Mouse (Mus musculus) embryo, embryonic 10 days (tissue): ENCODE data around the gene Ptprn2.

Experiments
- DNase-seq: peaks from one replicate; pipeline ENCODE4 v3.0.0-alpha.2; 2015; ENCODE audit warnings: low spot score

Ptprn2 gene

GRCm38 (mm10) chr12:117141394-117141793 is 655.9 kb downstream of the Ptprn2 start:
- DNase-seq = no peak

DNA sequence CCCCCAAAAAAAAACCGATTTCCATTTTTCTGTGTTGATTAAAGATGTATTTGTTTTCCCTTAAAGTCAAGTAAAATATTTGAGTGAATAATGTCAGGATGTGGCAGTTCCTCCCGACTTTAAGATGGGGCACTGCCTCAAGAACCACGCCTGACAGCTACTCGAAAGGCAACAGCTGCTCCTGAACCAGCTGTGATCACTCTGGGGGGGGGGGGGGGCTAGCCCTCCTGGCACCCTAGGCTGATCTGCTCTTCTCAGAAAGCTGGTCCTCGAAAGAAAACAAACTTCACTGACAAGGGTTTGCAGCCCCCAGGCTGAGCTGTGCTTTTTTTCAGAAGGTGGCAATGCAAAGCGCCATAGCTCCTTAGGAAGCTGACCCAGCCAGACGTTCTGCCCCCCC is 663.7 kb downstream of the Ptprn2 start:
- DNase-seq = no peak

DNA sequence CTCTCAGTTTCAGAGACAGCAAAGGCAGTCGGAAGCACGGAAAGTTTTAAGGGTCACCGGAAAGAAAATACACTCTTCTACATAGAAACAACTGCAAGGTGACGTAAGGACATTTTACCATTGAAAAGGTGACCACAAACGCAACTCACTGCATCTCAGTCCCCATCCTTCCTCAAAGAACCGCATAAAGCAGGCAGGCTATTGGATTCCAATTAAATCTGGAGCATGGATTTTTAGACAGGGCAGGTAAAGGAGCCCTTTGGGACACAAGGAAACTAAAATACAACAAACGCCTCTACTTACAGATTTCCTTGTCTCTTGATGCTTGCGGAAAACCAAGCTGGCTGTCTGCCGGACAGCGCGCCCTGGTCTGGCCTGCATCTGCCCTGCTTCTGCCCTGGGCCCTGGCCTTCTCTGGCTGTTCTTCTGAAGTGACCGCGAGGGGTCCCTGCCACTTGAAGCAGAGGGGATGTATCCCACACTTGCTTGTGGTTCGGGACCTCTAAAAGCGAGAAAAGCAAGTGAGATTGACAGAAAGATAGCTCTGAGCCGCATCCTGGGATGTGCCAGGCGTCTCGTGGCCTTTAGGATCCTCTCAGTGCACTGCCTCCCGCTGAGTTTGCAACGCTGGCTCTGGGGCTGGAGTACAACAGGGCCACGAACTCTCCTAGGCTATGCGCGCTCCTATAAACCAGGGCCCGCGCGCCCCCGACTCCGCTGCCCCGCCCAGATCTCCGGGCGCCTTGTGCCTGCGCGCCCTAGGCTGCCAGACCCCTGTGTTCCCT is 665.3 kb downstream of the Ptprn2 start:
- DNase-seq = peak; percentile 79

DNA sequence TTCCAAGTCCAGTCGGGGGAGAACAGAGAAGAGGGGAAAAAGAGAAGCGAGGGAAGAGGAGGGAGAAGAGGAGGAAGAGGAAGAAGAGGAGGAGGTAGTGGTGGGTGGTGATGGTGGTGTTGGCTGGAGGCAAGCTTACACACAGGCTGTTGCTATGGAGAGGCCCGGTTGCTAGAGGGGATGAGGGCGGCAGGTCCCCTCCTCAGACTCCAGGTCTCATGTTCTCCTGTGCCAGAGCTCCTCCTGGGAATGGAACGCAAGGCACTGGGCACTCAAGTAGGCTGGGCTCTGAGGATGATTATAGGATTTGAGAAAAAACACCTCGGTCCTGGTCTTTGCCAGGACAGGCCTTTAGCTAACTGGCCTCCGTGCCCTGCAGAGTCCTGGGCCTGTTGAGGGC is 666.1 kb downstream of the Ptprn2 start:
- DNase-seq = peak; percentile 60

DNA sequence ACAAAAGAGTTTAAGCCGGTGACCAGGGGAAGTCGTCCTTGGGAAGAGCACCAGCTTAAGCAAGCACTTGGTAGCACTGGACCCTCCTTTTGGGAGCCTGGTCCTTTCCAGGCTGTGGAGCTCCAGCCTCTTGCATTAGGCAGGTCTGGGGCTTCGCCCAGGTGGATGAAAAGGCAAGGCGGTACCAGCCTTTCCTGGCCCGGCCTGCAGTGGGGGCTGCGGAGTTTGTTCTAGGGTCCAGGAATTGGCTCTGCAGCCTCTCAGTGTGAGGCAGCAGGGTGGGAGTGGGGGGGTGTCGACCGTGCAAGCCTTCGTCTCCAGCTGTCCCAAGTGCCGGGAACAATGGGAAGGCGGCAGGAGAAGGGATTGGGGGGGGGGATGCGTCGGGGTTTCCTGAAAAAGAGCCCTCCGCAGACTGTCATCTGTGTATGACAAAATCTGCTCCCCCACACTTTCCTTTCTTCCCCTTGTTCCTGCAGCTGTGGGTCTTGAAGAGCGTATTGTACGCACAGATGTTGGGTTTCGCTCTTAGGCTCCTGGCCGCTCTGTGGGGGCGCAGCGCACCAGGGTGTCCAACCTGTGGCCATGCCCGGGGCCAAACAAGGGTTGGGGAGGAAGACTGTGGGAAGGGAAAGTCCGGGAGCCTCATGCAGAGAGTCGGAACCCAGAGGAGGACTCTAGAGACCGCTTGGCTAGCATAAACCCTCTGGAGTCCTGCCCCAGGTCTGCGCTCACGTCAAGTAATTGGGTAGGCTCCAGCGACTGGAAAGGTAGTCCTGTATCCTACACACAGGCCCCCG is 667.0 kb downstream of the Ptprn2 start:
- peak; percentile 30 for DNase-seq

DNA sequence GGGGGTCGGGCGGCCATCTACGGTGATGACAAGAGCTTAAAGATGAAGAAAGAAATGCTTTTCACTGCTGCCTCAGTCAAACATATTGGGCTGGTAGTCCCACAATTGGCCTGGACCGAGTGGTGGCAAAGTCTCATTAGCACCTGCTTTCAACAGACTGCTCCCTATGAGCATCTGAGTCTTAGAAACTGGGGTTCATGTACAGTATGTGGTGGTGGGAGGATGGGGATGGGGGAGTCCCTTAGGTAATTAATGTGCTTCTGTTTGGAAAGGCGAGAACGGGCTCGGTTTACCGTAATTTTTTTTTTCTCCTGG is 667.6 kb downstream of the Ptprn2 start:
- DNase-seq = no peak

- peak; percentile 85 for DNase-seq
Measured at GRCm38 (mm10) chr12:117153671-117154355, 668.3 kb downstream of the Ptprn2 start.

- DNase-seq = no peak
Measured at GRCm38 (mm10) chr12:117154356-117155243, 669.1 kb downstream of the Ptprn2 start.

DNA sequence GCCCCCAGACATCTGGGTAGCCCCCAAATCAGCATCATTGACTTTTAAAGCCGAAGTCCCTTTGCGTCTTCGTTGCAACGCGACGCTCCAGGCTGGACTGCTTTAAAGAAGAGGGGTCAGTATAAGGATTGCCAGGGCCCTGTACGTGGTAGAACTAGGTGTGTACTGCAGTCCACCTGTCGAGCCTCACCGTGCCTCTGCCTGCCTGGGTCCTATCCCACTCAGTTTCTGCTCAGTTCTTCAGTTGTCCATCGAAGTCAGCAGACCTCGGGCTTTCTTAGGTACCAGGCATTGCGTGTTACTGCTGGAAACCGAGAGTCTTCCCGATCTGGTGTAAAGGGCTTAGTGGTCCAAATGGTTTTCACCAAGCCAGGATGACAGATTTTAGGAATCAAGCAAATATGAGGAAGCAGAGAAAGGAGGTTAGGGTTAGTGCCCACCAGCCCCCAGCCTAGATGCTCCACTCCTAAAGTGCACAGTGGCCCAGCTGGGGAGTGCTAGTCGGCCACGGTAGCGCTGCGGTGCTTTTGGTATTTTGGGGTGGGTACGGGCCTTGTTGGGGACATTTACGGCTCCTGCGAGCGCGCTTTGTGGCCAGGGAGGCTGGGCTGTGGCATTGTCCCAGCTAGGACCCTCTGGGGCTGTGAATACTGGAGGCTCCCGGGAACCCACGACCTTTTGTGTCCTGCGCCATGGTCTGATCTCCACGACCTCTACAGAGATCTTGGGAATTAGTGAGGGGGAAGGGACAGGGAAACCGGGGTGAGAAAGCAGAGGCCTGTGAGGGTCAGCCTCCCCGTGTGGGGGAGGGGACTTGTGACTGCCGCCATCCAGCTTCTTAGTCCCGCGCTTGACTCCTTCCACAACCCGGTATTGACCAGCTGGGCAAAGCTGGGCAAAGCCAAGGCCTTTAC is 670.0 kb downstream of the Ptprn2 start:
- DNase-seq = peak; percentile 80

GRCm38 (mm10) chr12:117156256-117156655 is 670.7 kb downstream of the Ptprn2 start:
- DNase-seq = no peak

GRCm38 (mm10) chr12:117156786-117157185 is 671.3 kb downstream of the Ptprn2 start:
- peak; percentile 49 for DNase-seq

GRCm38 (mm10) chr12:117157249-117157648 is 671.7 kb downstream of the Ptprn2 start:
- DNase-seq = no peak

DNA sequence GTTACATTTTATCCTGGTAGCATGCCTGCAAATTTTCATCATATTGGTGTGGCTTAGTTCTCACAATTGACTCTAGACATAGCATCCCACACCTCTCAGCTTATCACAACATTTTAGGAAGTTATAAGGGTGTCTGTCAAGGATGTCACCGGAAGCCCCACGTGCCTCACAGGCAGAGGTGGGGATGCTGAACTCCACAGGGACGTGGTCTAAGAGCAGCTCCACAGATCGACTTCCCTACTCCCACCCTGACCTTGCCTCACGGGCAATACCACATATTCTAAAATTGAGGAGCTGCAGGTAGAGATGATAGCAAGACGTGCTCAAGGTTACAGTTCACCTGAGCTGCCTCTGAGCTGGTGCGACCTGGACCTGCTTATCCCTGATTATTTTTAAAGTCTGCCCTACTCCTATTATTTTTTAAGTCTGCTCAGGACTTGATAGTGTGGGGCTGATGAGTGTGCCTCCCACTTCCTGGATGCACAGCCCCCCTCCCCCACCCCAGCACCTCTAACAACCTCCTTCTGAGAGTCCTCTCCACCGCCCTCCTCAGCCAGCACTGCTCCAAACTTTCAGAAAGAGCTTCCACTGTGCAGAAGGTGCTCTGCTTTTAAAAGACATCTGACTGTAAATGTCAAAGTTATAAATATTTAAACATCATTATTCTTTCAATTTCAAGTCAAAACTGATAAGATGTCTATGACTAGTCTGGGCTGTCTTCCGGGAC is 672.3 kb downstream of the Ptprn2 start:
- no peak for DNase-seq

- DNase-seq = peak; percentile 49
Measured at GRCm38 (mm10) chr12:117158950-117159668, 673.6 kb downstream of the Ptprn2 start.

DNA sequence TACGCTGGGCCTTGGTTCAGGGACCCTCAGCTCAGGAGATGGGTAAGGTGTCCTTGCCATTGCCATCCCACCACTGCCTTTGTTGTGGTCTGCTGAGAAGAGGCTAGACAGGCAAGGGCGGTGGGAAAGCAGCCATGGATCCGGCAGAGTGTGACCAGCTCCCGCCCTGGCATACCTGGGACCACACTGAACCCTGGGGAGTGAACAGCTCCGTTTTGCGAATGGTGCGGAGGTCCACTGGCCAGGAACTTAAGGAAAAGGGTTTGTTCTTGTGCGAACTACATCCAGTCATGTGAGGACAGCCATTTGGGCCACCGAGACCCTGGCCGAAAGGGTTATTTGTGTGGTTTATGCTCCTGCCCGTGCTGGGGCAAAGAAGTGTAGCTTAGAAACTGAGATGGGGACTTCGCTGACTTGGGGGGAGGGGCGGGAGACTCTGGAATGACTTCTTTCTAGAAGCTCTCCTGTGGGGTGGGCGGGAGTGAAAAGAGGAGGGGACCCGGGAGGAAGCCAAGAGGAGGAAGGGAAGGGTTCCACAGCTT is 674.2 kb downstream of the Ptprn2 start:
- DNase-seq = peak; percentile 29

DNA sequence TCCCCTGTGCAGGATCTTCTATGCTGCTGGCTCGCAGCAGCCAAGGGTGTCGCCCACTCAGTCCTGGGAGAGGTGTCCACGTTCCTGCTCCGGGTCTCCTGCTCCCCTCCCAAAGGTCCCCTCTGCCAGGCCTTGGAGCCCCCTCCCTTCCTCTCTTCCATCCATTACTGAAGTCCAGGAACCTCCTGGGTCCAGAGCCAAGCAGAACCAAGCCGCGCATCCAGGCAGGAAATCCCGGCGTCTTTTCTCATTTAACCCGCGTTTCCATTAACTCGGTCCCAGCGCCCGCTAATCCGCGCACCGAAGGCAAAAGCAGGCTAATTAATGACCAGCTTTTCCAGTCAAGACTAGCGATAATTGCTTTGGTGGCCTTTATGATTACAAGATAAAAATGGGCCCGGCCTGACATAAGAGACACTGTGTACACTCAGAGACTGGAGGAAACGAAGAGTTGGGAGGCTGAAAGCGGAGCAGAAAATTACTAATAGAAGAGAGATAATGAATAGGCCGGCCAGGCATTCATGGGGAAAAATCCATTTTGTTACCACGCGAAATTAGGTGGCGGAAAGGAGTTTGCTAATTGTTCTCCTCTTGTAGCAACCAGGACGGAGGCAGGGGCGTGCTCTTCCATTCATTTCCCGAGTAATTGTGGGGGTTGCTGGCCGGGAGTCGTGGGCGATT is 674.8 kb downstream of the Ptprn2 start:
- DNase-seq = peak; percentile 35

DNA sequence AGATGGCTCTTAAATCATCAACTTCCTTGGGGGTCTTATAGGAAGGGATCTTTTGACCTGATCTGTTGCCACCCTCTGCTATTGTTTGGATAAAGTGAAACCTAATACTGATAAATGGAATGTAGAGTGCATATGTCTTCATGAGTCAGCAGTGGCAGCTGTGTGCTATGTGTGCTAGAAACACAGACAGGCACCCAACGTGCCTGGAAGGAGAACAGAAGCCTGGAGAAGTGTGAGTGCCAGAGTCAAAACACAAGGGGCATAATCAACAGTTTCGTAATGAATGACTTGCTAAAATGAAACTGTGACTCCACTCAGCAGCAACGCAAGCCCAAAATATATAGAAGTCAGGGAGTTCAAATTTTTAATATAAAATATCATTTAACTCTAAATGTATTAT is 676.7 kb downstream of the Ptprn2 start:
- DNase-seq = no peak

- DNase-seq = peak; percentile 43
Measured at GRCm38 (mm10) chr12:117163789-117164188, 678.3 kb downstream of the Ptprn2 start.

- no peak for DNase-seq
Measured at GRCm38 (mm10) chr12:117166266-117166665, 680.7 kb downstream of the Ptprn2 start.
